Mouse (Mus musculus) neural tube, embryonic 15.5 days (tissue): ENCODE data around the gene Anks1b. TPM values are rescaled to one million over a fixed set of nuclear protein-coding genes. Genes with fewer than 3 reads are reported as not detected.

Experiments used
- ATAC-seq: fragments of 200-750 bp; cut with Nextera tagmentation; 2 replicates; pipeline ENCODE4 v1.8.0; 2017; ENCODE audit warnings: mild to moderate bottlenecking, moderate TSS enrichment, moderate library complexity; ENCODE audit not compliant: low FRiP score
- H3K27ac ChIP-seq: fragments of 300-500 bp; sonication (generic); replicated peaks from 2 replicates; pipeline ENCODE4 v1.5.1; 2015; ENCODE audit warnings: mild to moderate bottlenecking, inconsistent platforms
- H3K27me3 ChIP-seq: fragments of 300-500 bp; sonication (generic); replicated peaks from 2 replicates; pipeline ENCODE4 v1.6.1; 2015; ENCODE audit warnings: inconsistent platforms
- H3K36me3 ChIP-seq: fragments of 300-500 bp; sonication (generic); 2 replicates; pipeline ENCODE4 v1.6.1; 2015; ENCODE audit warnings: inconsistent platforms
- H3K4me1 ChIP-seq: fragments of 300-500 bp; sonication (generic); 2 replicates; pipeline ENCODE4 v1.6.1; 2015; ENCODE audit warnings: inconsistent platforms
- H3K4me2 ChIP-seq: fragments of 300-500 bp; sonication (generic); 2 replicates; pipeline ENCODE4 v1.6.1; 2015; ENCODE audit warnings: inconsistent platforms, mild to moderate bottlenecking, moderate library complexity
- H3K4me3 ChIP-seq: fragments of 300-500 bp; sonication (generic); replicated peaks from 2 replicates; pipeline ENCODE4 v1.5.1; 2015; ENCODE audit warnings: mild to moderate bottlenecking, inconsistent platforms
- H3K9ac ChIP-seq: fragments of 300-500 bp; sonication (generic); replicated peaks from 2 replicates; pipeline ENCODE4 v1.6.1; 2015; ENCODE audit warnings: mild to moderate bottlenecking, inconsistent platforms
- H3K9me3 ChIP-seq: fragments of 300-500 bp; sonication (generic); replicated peaks from 2 replicates; pipeline ENCODE4 v1.6.1; 2016; ENCODE audit warnings: inconsistent platforms
- WGBS: fragments of 180-500 bp; shearing (Covaris S2); methylation state at CpG from one replicate; pipeline ENCODE4 v1.1.7; 2015; ENCODE audit warnings: mixed read lengths; 5-methylcytosine and 5-hydroxymethylcytosine counted together
- polyA plus RNA-seq: library from polyadenylated mRNA; unstranded; fragments of >200 nt; fragmentation: Nextera tagmentation; extraction: Ambion mirVana; gene quantifications from 2 replicates; pipeline ENCODE4 v1.2.1, GENCODE M21; 2015

Gene Anks1b
- polyA plus RNA-seq, 1 experiment from 2014 or later = 76.0 TPM

DNA sequence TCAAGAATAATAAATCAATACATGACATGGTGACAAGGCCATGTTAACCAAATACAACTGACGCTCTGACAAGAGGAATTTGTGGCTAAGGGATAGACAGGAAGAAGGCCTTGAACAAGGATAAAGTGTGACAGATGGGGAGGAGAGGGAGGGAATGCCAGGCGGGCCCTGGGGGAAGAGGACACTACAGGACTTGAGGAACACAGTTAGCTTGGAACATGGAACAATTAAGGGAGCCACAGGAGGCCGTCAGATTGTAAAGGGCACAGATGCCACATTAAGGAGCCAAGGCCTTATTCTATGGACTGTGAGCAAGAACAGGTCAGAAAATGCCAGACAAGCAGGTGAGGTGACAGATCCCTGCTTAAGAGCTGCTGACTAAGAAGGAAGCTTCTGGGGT, 893.0 kb downstream of the Anks1b start:
- WGBS = 61% methylated on average over 3 of the region's 3 CpGs
- no peak overlapping the region for H3K27ac ChIP-seq
- H3K4me3 ChIP-seq = no peak overlapping the region
- H3K9me3 ChIP-seq = no peaks in the 10 kb centered on the region
- H3K9ac ChIP-seq = no peak overlapping the region
- peaks cover 16% of the 10 kb centered on the region for H3K4me1 ChIP-seq
- no peak overlapping the region for H3K4me2 ChIP-seq
- no peaks in the 10 kb centered on the region for H3K36me3 ChIP-seq
- ATAC-seq = no peak
- H3K27me3 ChIP-seq = no peaks in the 10 kb centered on the region

DNA sequence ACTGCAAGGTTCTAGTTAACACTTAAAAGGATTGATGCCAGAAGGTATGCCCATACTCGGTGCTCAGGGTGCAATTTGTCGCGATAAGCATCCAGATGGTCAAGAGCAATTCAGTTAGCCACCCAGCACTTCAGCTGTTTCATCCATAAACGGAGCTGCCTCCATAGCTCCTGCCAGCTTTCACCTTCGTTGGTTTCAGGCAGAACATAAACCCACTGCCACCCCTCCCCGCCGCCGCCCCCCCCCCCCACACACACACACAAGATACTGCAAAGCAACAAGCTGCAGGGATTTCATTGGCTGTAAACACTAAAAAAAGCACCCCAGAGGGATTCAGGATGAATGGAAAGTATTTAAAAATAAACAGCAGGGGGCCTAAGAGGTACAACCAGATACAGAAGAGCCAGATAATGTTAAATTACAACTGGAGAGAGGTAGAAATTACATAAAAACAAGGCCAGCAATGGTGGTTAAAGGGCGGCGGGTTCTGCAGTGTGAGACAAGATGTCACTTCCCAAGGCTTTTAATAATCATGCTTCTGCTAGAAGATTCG, 897.2 kb downstream of the Anks1b start:
- Histone ChIP-seq H3K27me3 (no peaks in the 10 kb centered on the region), H3K36me3 (no peaks in the 10 kb centered on the region), H3K9me3 (no peaks in the 10 kb centered on the region), H3K4me3 (no peak overlapping the region), H3K27ac (0 out of 2 replicates have a peak overlapping the region, but pooled peaks have one; percentile 5), H3K4me2 (peak overlapping the region; percentile 32), H3K9ac (no peak overlapping the region), H3K4me1 (peaks cover 32% of the 10 kb centered on the region)
- ATAC-seq = peak; percentile 60; the same call in 1 of the 2 replicates
- WGBS = 20% methylated on average over 11 of the region's 11 CpGs

DNA sequence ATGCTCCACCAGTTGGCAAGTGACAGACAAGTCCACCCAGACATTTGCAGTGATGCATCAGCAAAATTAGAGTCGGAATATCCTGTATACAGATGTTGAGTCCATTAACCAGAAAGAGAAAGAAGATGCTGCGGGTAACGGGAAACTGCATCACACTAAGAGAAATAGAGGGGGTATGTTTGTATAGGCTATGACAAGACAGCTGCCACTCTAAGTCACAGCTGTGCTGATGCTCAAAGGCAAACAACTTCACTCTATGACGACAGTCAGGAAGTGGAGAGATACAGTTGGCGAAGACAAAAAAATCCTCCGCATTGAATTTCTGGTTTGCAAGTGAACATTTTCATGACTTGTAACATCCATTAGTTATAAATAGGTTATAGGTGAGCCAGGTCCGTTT, 897.7 kb downstream of the Anks1b start:
- H3K9me3 ChIP-seq = no peaks in the 10 kb centered on the region
- 0 out of 2 replicates have a peak overlapping the region, but pooled peaks have one; percentile 41 for H3K27ac ChIP-seq
- peaks cover 32% of the 10 kb centered on the region for H3K4me1 ChIP-seq
- H3K4me2 ChIP-seq = peak overlapping the region; percentile 32
- 38% methylated on average over 7 of the region's 7 CpGs for WGBS
- no peak overlapping the region for H3K4me3 ChIP-seq
- no peaks in the 10 kb centered on the region for H3K36me3 ChIP-seq
- no peaks in the 10 kb centered on the region for H3K27me3 ChIP-seq
- no peak for ATAC-seq
- H3K9ac ChIP-seq = no peak overlapping the region

DNA sequence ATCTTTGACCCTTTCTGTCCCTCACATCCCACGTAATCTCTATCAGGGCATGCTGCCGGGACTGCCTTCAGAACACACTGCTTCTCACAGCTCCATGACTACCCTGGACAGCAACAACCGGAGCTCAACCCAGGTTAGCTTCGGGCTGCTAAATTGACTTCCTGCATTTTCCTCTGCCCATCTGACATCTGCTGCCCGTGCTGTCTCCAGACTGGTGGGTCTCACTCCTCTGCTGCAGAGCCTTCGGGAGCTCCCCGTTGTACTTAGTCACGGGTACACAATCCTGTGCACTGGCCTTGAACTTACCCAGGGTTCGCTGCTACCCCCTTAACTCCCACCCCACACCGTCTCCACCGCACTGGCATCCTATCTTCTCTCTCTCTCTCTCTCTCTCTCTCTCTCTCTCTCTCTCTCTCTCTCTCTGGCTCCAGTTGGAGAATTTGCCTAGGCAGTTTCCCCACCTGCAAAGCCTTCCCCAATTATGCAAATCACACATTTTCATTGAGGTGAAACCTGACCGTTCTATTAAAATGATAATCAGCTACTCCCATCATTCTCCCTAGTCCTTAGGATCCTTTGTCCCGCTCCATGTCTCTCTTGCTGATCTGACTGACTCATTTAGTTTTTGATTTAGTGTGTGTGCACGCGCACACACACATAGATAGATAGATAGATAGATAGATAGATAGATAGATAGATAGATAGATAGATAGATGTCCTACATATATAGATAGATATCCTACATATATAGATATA, 898.3 kb downstream of the Anks1b start:
- Histone ChIP-seq H3K4me3 (no peak overlapping the region), H3K4me1 (peaks cover 32% of the 10 kb centered on the region), H3K27ac (0 out of 2 replicates have a peak overlapping the region, but pooled peaks have one; percentile 41), H3K9me3 (no peaks in the 10 kb centered on the region), H3K4me2 (peak overlapping the region; percentile 32), H3K27me3 (no peaks in the 10 kb centered on the region), H3K9ac (no peak overlapping the region), H3K36me3 (no peaks in the 10 kb centered on the region)
- 6% methylated on average over 15 of the region's 15 CpGs for WGBS
- ATAC-seq = peak; percentile 56

DNA sequence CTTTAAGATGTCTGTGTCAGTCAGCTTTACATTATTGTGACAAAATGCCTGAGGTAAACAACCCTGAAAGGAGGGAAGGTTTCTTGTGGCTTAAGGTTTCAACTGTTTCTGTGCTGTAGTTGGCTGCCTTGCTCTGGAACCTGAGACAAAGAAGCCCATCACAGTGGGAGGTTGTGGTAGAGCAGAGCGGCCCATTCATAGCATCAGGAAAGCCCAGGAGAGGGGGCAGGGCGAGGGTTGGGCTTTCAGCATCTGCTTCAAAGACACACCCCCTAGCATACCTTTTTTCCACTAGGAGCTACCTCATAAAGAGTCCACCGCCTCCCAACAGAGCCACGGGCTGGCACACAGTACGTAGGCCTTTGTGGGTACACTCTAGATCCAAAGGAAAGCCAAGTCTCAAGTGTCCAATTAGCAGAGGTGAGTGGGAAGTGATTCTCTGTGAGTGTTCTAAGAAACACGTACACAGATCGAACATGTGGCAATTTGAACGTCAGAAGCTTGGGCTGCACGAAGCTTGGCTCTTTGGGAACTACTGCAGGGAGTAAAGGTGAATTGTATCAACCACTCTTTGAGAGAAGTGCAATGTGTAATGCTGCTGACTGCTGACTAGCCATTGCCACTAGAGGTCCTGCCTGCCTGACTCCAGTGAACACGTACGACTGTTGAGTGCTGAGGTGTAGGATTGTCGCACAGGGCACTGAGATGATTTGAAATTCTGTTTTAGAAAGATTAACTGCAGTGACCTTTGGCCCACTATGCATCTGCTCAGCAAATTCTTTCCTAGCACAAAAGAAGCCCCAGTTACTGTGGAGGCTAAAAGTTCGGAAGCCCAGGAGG, 906.5 kb downstream of the Anks1b start:
- ATAC-seq = no peak
- H3K27me3 ChIP-seq = no peaks in the 10 kb centered on the region
- no peaks in the 10 kb centered on the region for H3K4me1 ChIP-seq
- H3K9ac ChIP-seq = no peak overlapping the region
- H3K4me3 ChIP-seq = no peak overlapping the region
- H3K36me3 ChIP-seq = no peaks in the 10 kb centered on the region
- no peaks in the 10 kb centered on the region for H3K9me3 ChIP-seq
- WGBS = 61% methylated on average over 13 of the region's 13 CpGs
- no peak overlapping the region for H3K4me2 ChIP-seq
- no peak overlapping the region for H3K27ac ChIP-seq

DNA sequence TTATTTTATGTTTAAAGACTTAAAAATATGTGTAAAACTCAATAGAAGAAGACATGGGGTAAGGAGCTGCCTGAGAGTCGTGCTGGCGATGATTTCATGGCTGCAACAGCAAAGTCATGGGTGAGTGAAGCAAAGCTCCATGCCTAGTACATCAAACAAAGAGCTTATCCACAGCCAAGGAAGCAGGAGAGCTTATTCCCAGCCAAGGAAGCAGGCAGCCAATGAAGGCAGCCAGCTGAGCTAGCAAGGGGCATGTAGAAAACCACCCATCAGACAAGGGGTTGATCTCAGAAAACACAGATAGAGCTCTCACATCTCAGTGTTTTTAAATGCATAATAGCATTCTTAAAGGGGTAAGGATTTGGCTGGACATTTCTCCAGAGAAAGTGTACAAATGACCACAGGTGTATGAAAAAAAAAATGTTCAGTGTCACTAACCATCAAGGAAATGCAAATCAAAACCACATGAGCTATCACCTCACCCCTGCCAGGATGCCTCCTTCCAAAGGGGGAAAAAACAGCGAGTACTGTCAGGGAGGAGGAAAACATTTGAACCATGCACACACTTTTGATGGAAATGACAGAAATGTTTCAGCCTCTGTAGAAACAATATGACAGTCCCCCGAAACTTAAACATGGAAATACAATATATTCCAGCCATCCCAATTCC, 911.8 kb downstream of the Anks1b start:
- Histone ChIP-seq H3K4me1 (no peaks in the 10 kb centered on the region), H3K4me2 (no peak overlapping the region), H3K27ac (no peak overlapping the region), H3K27me3 (no peaks in the 10 kb centered on the region), H3K9me3 (no peaks in the 10 kb centered on the region), H3K4me3 (no peak overlapping the region), H3K36me3 (no peaks in the 10 kb centered on the region), H3K9ac (no peak overlapping the region)
- 79% methylated on average over 4 of the region's 4 CpGs for WGBS
- no peak for ATAC-seq

DNA sequence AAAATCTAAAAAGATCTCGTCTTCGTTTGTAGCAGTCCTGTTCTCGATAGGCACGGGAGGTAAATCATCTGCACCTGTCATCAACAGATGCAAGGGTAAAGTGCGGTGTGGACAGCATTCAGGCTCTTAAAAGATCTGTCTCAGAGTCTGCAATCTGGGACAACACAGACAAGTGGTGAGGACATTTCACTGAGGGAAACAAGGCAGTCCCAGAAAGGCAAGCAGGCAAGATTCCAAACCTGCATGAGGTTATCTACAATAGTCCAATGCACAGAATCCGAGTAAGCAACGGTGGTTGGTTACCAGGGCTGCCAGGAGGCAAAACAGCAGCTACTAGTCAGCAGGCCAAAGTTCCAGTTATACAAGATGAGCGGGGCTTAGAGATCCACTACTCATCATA, 912.4 kb downstream of the Anks1b start:
- Histone ChIP-seq H3K9ac (no peak overlapping the region), H3K4me1 (no peaks in the 10 kb centered on the region), H3K9me3 (no peaks in the 10 kb centered on the region), H3K27ac (no peak overlapping the region), H3K27me3 (no peaks in the 10 kb centered on the region), H3K36me3 (no peaks in the 10 kb centered on the region), H3K4me3 (no peak overlapping the region), H3K4me2 (no peak overlapping the region)
- no peak for ATAC-seq
- 87% methylated on average over 8 of the region's 8 CpGs for WGBS

DNA sequence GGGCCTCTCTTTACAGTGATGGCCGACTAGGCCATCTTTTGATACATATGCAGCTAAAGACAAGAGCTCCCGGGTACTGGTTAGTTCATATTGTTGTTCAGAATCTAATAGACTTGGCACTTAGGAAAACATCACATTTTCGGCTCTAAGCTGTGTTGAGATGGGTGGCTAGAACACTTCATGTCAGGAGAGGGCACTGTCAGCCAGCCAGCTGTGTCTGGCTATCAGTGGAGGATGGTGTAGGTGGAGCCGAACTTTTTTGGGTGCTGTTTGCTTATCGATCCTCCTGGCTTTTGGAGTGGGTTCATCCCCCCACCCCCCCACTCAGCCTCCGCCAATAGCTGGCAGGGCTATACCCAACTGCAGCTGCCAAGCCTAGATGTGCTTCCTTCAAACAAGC, 929.8 kb downstream of the Anks1b start:
- Histone ChIP-seq H3K4me2 (no peak overlapping the region), H3K9me3 (no peaks in the 10 kb centered on the region), H3K4me1 (no peaks in the 10 kb centered on the region), H3K4me3 (no peak overlapping the region), H3K27ac (no peak overlapping the region), H3K36me3 (no peaks in the 10 kb centered on the region), H3K9ac (no peak overlapping the region), H3K27me3 (no peaks in the 10 kb centered on the region)
- 44% methylated on average over 6 of the region's 6 CpGs for WGBS
- no peak for ATAC-seq

DNA sequence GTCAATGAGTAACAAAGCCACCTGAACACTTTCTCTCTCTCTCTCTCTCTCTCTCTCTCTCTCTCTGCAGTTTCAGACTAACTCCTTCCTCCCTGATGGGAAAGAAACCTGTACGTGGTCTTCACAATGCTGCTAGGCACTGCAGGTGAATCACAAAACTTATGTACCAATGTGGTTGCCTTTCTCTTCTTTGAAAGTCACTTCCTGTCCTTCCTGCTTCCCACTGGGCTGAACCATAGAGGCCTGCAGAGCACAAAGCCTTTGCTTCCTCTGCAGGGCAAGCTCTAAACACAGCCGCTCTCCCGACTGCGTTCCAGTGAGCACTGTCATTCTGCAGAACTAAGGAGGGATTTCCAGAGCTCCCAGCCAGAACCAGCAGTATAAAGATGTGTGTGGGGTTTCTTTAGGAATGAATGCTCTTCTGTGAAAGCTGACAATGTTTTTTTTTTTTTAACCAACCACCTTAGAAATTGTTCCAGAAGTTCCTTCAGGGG, 931.3 kb downstream of the Anks1b start:
- 12% methylated on average over 4 of the region's 4 CpGs for WGBS
- Histone ChIP-seq H3K4me2 (no peak overlapping the region), H3K9me3 (no peaks in the 10 kb centered on the region), H3K9ac (no peak overlapping the region), H3K27me3 (no peaks in the 10 kb centered on the region), H3K4me1 (peaks cover under 1% of the 10 kb centered on the region; the same call in 1 of the 2 replicates), H3K27ac (no peak overlapping the region), H3K36me3 (no peaks in the 10 kb centered on the region), H3K4me3 (no peak overlapping the region)
- no peak for ATAC-seq

DNA sequence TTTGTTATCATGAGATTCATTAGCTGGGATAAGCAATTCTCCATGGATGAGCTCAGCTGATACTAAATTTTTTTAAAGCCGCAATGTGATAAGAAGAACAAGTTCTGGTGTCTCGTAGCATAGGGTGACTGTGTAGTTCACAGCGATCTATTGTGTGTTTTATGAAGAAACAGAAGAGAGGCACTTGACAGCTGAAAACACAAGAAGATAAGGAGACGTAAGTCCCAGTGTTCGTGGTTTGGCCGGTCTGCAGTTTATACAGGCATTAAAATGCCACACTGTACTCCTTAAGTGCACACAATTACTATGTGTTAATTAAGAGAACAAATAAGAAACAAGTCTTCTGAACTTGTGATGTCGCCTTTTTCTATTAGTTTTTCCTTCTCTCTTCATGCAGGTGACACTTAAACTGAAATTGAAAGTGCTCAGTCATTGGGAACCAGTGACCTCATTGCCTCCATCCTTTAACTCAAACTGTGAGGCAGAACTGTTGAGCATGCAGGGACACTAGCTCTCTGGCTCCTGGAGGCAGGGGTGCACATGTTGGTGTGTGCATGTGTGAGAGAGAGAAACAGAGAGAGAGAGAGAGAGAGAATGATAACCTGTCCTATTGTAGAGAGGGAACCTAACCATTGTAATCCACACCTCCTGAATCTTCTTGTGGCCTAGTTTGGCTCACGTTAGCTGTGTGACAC, 935.5 kb downstream of the Anks1b start:
- H3K4me3 ChIP-seq = no peak overlapping the region
- H3K4me1 ChIP-seq = peaks cover 11% of the 10 kb centered on the region
- no peak overlapping the region for H3K9ac ChIP-seq
- ATAC-seq = no peak
- 81% methylated on average over 8 of the region's 8 CpGs for WGBS
- no peaks in the 10 kb centered on the region for H3K36me3 ChIP-seq
- H3K27ac ChIP-seq = no peak overlapping the region
- no peaks in the 10 kb centered on the region for H3K27me3 ChIP-seq
- no peak overlapping the region for H3K4me2 ChIP-seq
- H3K9me3 ChIP-seq = no peaks in the 10 kb centered on the region
